Mouse (Mus musculus): Measurements from ENCODE around the gene Sv2a. TPM values are rescaled to one million over a fixed set of nuclear protein-coding genes. Genes with fewer than 3 reads are reported as not detected.

Sv2a gene
- polyA plus RNA-seq, 1 experiment: 3.9 TPM

Other genes starting within 250 kb of the Sv2a start
- gene Plekho1, start 185.2 kb upstream of the Sv2a start, polyA plus RNA-seq (2012; rRNA removed): 36.6 and 46.3 TPM in 2 replicates
- 11.7 and 12.2 TPM in 2 replicates for gene Vps45, start 122.7 kb upstream of the Sv2a start, polyA plus RNA-seq (2012; rRNA removed)
- 9.8 and 14.9 TPM in 2 replicates for gene Otud7b, start 76.6 kb upstream of the Sv2a start, polyA plus RNA-seq (2012; rRNA removed)
- gene Mtmr11, start 19.1 kb upstream of the Sv2a start, polyA plus RNA-seq (2012; rRNA removed): 14.2 and 14.8 TPM in 2 replicates
- 51.4 and 62.1 TPM in 2 replicates for gene Sf3b4, start 8.8 kb upstream of the Sv2a start, polyA plus RNA-seq (2012; rRNA removed)
- gene Bola1, start 38.6 kb downstream of the Sv2a start, polyA plus RNA-seq (2012; rRNA removed): 67.1 and 87.5 TPM in 2 replicates
- gene Hist2h2ab, start 38.7 kb downstream of the Sv2a start, polyA plus RNA-seq (2012; rRNA removed): 4.7 and 5.2 TPM in 2 replicates
- gene Hist2h2ac, start 39.7 kb downstream of the Sv2a start, polyA plus RNA-seq (2012; rRNA removed): 7.2 and 8.6 TPM in 2 replicates
- 9.7 and 10.5 TPM in 2 replicates for gene Hist2h2be, start 40.0 kb downstream of the Sv2a start, polyA plus RNA-seq (2012; rRNA removed)
- 31.4 and 45.8 TPM in 2 replicates for gene Hist2h3c2, start 58.0 kb downstream of the Sv2a start, polyA plus RNA-seq (2012; rRNA removed)
- 420 and 426 TPM in 2 replicates for gene Hist2h2aa2, start 59.1 kb downstream of the Sv2a start, polyA plus RNA-seq (2012; rRNA removed)
- gene Hist2h2aa1, start 64.3 kb downstream of the Sv2a start, polyA plus RNA-seq (2012; rRNA removed): 794 and 829 TPM in 2 replicates
- not detected in 2 replicates for gene Hist2h3c1, start 65.5 kb downstream of the Sv2a start, polyA plus RNA-seq (2012; rRNA removed)
- gene Hist2h4, start 82.2 kb downstream of the Sv2a start, polyA plus RNA-seq (2012; rRNA removed): 4.1 and 5.5 TPM in 2 replicates
- gene Hist2h3b, start 87.5 kb downstream of the Sv2a start, polyA plus RNA-seq (2012; rRNA removed): 20.3 and 34.5 TPM in 2 replicates
- 1.4 and 3.6 TPM in 2 replicates for gene Hist2h2bb, start 88.6 kb downstream of the Sv2a start, polyA plus RNA-seq (2012; rRNA removed)
- 3.3 and 4.0 TPM in 2 replicates for gene Fcgr1, start 112.8 kb downstream of the Sv2a start, polyA plus RNA-seq (2012; rRNA removed)

All from gonadal fat pad, adult 2 months (tissue).